Mouse (Mus musculus) ovary, postnatal 14 days (tissue): ENCODE measurements around the gene Olfm4.

ENCODE experiments used
- DNase-seq: peaks from one replicate; pipeline ENCODE4 v3.0.0; 2022; ENCODE audit warnings: low spot score

Gene Olfm4

DNA sequence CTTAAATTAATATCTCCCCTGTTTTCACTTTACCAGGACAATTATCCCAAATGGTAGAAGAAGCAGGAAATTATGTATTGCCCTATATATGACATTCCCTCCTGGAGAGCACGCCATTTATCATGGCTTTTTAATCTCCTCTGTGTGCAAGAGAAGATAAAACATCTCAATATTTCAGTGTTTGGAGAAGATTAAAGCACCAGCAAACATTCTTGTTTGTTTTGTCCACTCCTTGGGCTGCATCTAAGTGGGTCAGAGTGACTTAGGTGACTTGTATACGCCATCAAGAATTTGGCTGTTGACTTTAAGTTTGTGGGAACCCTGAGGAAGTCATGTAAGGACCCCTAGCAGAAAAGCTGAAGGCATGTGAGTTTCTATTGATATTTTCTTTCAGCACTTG is at the start of gene Olfm4:
TSS of gene Olfm4 (plus strand) at position 301 of the 400 bp plus-strand sequence.
- DNase-seq = no peak

DNA sequence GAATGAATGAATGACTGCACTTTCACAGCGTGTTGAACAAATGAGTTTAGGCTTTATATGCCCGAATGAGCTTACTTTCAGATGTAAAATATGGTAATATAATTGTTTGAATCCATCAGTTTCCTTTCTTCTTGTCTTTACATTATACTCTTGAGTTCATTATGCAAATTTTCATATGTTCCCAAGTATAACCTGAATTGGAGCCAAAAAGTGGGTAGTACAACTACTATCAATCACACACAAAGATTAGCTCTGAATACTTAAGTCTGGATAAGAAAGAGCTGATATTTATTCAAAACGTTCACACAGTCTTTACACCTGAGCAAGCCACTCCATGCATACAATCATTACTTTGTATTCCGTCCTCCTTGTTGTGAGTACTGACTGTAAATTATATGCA is 49.5 kb upstream of the Olfm4 start:
- no peak for DNase-seq

DNA sequence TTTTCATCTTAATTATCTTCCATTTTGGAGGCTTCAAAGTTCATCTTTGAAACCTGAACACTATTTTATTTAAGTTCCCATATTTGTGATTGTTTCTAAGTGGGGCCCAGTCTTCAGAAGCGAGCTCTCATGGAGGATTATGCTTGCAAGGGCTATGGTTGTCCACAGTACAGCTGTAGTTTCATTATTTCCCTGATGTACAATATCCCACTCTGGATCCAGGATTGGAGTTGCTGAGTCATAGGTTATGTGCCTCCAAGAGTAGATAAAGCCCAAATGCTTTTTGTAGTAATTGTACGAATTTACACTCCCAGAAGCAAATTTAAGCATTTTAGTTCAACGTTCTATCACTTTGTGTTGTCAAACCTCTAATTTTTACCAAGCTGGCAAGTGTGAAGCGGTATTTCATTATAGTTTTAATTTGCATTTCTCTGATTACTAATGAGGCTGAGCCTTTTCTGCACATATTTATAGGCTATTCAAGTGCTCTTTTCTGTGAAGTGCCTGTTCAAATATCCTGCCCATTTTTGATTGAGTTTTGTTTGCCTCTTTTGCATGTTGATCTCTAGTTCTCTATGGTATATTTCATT is 46.9 kb upstream of the Olfm4 start:
- DNase-seq = no peak

DNA sequence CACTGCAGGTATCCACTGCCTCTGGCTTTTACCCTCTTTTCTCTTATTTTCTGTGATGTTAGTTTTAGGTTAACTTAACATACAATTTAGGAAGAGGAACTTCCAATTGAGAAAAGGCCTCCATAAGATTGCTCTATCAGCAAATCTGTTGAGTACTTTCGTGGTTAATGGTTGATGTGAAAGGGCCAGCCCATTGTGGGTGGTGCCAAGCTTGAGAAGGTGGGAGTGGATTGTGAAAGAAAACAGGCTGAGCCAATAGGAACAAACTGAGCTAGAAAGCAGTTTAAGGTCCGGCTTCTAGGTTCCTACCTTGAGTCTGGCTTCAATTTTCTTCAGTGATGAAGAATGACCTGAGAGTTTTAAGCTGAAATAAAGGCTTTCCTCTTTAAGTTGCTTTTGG is 38.0 kb upstream of the Olfm4 start:
- DNase-seq = no peak

DNA sequence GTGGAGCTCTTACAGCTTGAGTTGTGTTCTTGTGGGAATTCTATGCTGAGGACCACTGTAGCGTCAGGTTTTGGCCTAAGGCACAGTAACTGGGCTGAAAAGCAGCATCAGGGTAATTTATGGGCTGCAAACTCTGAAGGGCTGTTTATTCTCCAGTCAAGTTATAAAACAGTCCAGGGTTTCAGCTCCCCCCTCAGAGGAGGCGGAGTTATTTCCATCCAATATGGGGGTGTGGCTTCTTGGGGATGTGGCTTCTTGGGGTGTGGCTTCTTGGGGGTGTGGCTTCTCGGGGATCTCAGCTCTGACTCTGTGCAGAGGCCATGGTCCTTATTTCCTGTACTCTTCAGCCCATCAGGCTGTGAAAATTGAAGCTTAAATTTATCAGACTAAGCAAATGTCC is 28.2 kb upstream of the Olfm4 start:
- DNase-seq = no peak

DNA sequence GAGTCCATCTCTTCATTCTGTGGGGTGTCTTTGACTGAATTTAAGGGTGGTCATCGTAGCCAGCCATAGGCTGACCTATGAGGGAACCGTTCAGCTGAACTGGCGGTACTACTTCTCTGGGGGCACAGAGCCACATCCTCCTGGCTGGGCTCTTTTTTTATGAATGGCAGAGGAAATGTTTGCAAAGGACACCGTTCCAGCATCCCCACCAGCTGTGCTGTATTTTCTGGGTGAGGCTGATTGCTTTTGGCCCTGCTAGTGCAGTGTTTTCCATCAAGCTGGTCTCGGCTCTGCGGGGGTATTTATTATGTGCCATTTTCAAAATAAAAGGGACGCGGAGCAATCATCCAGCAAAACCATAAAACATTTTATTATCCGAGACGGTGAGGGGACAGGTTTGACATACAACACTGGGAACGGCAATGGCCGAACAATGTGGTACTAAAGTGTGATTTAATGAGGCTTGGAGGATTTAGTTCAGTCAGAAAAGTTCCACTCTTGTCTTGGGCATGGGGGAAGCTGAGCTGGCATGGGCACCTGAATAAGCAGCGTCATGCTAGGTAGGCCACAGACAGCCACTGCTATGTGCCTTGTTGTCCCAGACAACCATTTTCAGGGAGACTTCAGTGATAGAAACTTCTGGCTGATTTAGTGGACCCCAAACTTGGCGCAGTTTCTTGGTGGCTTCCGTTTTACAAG is 25.9 kb upstream of the Olfm4 start:
- DNase-seq = no peak

DNA sequence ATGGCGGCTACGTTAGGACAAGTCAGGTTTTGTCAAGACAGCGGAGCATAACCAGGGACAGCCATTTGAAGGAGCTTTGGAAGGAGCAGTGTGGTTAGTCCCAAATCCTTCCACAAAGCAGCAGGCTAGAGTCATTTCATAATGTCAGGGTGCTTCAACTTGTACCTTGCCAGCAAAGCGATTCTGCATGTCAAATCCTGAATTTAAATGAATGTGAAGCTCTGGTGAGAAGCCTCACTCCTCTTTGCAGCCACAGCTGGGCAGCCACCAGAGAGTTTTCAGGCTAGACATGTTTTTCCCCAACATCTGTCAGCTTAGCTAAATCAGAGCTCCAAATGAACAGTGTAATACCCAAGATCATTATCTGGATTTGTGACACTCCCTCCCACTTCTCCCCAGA is 22.7 kb upstream of the Olfm4 start:
- no peak for DNase-seq

DNA sequence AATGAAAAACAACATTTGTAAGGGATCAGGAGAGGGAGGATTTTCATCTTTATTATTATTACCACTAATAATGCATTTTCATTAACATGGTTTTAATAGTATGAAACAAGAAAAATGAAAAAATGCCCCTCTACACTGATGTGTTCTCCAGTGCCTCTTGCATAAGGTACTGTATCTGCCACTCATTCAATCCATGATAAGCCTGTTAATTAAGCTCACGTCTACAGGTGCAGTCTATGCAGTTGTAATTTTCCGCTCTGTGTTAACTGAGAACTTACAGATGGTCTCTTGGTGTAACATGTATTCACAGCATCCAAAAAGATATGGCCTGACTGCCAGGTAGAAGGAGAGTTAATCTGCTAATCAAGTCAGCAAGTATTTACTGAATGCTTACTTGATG is 22.3 kb upstream of the Olfm4 start:
- no peak for DNase-seq

DNA sequence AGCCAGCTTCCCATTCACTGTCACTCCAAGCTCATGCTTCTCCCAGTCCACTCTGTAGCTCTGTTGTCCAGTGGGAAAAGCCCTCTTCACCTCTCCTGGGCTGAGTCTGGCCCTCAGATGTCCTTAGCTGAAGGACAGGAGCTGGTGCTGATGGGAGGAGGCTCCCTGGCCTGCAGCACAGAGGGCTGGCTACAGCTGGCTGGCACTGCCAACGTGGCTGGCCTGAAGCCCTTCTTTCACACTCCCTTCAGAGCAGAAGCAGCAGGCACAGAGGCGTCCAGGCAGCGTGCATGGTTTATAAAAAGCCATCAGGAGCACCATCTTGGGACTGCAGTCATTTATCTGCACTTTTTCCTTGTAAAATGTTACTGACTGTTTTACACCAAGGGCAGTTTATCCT is 13.7 kb upstream of the Olfm4 start:
- DNase-seq = no peak

DNA sequence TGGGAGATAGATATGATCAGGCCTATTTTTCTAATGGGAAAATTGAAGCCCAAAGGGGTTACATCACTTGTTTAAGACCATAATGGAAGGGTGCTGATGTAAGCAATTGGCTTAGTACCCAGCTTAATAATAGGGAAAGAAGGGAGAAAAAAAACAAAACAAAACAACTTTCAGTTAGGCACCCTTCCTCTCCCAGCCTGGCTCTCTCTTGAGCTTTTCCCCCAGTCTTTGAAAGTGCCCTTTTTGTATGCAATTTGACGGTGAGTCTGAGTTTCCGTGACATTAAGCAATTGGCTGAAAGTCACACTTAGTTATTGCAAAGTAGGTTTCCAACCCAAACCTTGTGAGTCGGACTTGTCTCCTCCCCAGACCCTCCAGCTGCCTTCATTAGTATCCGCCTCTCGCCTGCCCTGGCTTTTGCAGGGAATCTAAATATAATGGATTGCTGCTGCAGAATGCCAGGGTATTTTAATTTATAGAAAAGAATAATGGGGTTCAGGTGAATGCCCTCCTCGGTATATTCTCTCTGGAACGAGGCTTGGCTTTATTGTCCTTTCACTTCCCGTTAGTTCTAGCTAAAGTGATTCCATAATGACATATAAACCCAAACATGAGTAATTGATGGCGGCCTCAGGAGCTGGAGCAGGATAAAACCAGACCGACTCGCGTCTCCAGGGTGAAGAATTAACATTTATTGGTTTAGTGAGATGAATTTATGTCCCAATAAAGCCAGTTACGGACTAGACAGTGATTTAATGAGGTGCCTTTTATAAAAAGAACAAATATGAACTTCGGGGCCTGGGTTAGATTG is 12.7 kb upstream of the Olfm4 start:
- DNase-seq = no peak

DNA sequence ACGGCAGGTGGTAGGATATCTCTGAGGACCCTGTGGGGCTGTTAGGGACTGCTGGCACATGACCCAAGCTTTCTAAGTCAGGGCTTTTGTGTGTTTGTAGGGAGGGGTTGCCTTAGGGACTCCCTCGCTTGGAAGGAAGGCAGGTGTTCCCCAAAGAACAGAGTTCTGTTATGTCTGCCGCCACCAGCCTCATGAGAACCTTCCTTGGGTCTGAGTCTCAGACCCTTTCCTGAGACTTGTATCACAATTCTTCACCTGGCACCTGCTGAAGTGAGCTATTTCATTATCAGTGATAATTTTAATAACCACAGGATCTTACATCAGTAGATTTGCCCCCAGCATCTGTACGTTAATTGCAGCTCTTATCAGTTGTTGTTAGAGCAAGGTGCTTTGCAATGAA is 2.4 kb upstream of the Olfm4 start:
- no peak for DNase-seq

DNA sequence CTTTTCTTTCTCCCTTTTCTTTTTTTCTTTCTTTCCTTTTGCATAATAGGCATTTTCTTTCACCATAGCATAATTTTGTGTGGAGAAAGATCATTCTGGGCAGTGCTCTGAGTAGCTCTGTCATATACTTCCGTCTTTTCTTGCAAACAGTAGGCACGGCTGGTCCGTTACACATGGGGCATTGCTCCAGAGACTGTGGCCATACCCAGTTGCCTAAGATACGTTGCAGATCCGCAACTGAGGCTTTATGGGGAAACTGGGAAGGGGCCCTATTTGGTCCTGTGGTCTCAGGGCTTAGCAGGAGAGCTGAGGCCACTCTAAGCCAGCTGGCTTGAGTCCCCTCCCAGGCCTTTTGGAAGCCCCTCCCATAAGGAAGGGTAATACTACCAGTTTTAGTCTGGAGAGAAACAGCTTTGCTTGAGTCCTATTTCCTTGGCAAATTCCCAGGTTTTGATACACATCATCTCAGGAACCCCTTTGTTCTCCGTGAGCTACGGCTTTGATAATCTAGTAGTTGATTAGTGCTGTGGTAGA is 1.3 kb downstream of the Olfm4 start:
- DNase-seq = no peak

DNA sequence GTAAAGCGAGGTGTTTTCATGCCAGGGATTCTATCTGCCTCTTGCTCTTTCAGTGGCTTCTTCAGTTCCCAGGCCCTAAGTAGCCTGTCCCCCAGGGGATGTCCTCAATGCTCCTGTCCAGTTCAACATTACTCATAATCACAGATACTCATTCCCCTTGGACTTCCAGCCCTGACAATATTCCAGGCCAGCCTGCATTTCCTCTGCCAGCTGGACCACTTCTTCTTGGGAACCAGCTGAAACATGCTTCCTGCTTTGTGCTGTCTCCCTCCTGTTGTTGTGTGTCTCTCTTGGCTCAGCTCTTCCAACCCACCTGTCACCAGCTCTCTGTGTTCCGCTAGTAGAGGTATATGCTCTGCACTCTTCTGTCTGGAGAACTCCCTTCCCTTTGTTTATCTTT is 1.8 kb downstream of the Olfm4 start:
- no peak for DNase-seq

DNA sequence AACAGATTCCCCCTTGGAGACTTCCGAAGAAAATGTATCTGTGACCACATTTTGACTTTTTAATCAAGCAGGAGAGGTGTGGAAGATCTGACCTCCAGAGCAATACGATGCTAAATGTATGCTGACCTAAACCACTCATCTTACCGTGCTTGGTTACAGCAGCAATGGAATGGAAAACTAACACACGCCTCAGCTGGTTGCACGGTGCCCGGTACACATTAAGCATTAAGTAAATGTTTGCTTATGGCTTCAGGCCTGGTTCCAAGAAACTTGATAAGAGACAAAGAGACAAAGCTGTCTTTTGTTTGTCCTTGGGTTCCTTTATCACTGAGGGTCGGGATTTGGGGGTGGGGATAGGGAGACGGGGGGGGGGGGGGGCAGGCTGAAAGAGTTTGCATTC is 3.0 kb downstream of the Olfm4 start:
- DNase-seq = no peak

DNA sequence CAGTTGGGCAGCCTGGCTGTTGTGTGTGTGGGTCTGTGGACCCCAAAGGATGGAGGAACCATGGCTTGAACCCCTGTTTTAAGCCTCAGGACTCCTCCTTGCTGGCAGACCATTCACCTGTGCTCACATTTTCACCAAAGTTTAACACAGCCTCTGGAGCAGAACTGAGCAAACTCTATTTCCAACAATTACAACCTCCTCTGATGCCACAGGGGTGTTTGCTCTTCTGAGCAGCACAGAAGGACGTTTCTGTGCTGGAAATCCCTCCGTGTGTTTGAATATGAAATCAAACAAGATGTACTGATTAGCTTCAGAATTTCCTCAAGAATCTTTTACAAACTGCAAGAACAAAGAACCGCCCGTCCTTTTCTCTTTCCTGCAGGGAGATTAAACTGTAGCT is 5.9 kb downstream of the Olfm4 start:
- no peak for DNase-seq

DNA sequence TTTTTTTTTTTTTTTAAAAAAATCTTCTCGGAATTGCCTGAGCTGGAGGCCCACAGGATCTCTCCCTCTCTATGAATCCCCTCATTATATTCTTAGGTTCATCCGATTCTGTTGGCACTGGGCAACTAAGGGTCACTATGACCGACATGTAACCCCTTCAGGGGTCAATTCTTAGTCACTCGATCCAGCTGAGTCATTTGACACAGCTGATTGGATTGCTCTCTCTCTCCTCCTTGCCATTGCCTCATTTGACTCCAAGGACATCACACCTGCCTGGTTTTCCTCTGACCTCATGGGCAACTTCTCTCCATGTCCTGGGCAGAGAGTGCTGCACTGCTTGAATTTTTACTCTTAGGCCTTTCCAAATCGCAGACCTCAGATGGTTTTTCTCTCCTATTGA is 6.7 kb downstream of the Olfm4 start:
- no peak for DNase-seq

DNA sequence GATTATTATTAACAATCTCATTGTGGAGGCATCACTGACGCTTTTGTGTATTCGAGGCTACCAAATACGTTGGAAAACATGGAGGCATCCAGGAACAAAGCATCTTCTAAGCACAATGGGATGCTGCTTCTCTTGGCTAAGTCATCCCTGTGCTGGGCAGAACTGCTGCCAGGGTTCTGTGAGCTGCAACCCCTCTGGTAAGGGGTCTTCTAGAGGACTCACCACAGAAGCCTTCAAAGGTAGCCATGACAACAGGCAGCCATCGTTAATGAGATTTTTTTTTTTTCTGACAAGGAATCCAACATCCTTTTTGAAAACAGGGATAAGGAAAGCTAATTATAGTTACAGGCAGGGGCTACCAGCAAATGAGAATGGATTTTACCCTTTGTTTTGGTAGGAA is 13.7 kb downstream of the Olfm4 start:
- no peak for DNase-seq

DNA sequence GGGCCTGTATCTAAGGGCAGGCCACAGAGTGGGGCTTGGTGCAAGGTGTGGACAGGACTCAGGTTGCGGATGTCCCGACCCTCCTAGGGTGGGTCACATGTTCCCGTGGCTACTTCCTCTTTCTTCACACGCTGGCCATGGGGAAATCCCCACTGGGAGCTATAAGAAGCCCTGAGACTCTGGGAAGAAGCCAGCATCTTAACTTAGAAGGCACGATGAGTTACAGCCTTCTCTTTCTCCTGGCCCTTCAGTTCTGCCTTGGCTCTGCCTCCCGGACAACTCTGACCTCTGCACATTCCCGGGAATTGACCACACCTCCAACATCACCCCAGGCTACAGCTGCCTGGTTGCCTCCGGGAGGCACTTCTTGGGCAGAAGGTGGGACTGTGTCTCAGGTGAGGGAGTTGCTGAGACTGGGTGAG is 16.2 kb downstream of the Olfm4 start:
- no peak for DNase-seq

DNA sequence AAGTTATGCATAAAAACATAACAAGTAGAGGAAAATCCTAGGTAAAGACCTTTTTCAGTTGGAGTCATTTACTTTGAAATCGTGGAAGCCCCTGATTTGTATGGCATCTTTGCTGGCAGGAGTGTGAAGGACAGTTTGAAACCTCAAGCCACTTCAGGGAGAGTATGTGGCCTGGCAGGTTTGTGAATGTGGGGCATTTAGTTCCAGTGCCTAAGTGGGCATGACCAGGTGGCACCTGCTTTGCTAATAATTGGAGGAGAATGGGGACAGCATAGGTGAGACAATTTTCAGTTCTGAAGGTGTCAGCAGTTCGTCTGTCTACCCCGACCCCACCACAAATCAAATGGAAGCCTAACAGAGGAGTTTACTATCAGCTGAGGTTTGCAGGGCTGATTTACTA is 23.8 kb downstream of the Olfm4 start:
- no peak for DNase-seq

DNA sequence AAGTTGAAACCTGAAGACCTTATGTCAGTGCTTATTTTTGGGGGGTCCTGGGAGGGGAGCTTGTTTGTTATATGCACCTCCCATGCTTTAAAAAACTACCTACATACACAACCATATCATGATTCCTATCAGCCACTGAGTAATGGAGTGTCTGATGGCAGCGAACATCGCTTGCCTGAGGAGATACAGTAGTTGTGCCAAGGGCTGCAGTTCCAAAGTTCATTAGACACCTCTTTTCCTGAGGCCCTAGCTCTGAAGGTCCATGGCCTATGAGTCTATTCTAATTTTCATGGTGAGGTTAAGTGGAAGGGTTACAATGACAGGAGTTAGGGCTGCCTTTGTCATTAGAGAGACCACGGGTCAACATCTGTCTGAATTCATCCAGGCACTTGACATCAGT is 26.5 kb downstream of the Olfm4 start:
- DNase-seq = no peak

DNA sequence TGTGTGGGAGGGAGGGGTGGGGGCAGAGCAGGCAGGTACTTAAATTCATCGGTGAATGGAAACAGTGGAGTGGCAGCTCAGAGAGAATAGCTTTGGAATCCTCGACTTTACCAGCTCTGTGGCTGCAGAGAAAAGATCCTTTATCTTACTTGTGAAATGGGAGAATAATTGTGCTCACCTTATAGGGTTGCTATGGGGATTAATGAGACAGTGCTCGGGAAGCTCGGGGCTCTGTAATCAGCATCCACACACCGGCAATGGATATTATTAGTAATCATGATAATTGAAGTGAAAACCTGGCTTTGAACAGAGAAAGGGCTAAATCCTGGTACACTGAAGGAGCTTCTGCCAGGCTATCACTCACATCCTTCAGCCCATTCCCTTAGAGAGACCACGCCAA is 31.1 kb downstream of the Olfm4 start:
- no peak for DNase-seq

DNA sequence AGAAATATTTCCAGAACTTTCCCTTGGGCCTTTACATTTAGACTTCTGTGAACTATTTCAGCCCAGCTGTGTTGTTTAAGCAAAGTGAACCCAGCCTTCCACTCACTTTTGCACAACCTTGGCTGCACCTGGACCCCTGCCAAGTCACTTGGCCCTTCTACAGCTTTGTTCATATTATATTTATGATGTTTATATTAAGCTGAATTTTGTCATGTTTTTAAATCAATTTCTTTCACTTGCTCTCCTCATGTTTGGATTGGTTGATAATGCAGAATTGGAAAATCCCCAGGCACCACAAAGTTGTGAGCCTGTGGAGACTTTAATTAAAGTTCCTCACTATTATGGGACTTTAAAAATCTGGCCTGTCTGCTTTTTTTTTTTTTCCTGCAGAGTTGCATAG is 32.2 kb downstream of the Olfm4 start:
- no peak for DNase-seq

DNA sequence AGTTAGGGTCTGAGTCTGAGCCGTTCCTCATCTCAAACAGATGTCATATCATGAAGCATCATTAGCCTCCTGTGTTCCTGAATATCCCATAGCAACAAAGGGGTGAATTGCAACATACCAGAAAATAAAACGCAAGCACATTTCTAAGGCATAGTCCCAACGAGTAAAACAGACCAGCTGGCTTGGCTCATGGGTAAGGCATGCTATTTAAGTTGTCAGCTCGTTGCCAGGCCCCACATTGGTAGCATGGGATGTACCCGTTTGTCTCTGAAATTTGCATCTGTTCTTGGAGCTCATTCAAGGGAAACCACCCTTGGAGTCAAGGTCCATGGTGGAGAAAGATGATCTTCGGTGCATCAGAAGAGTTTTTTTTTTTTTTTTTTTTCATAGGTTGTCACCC is 42.2 kb downstream of the Olfm4 start:
- no peak for DNase-seq
